Mouse (Mus musculus) liver, embryonic 14.5 days (tissue): ENCODE measurements around the gene Naa40. TPM values are rescaled to one million over a fixed set of nuclear protein-coding genes. Genes with fewer than 3 reads are reported as not detected.

ENCODE experiments used
- ATAC-seq: fragments of 200-750 bp; cut with Nextera tagmentation; 2 replicates; pipeline ENCODE4 v1.8.0; 2017; ENCODE audit warnings: moderate number of reproducible peaks, mild to moderate bottlenecking, moderate library complexity; ENCODE audit not compliant: insufficient read depth
- DNase-seq, 3 experiments: peaks; one replicate each; pipeline ENCODE4 v3.0.0-alpha.2; 2012 to 2013; ENCODE audit warnings: low read depth in 3 of 3, low spot score in 3 of 3
- H3K27ac ChIP-seq: fragments of 300-500 bp; sonication (generic); 2 replicates; pipeline ENCODE4 v1.5.1; 2014; ENCODE audit warnings: moderate library complexity, mild to moderate bottlenecking, control low read depth, inconsistent platforms
- H3K27me3 ChIP-seq: fragments of 300-500 bp; sonication (generic); 2 replicates; pipeline ENCODE4 v1.6.1; 2014; ENCODE audit warnings: mild to moderate bottlenecking, low read length, moderate library complexity; ENCODE audit not compliant: control insufficient read depth, insufficient read depth
- H3K36me3 ChIP-seq: fragments of 300-500 bp; sonication (generic); replicated peaks from 2 replicates; pipeline ENCODE4 v1.6.1; 2014; ENCODE audit warnings: low read depth; ENCODE audit not compliant: control insufficient read depth, insufficient read depth
- H3K4me1 ChIP-seq, 2 experiments: fragments of 200-500 bp in 1 of 2; fragments of 300-500 bp in 1 of 2; sonication (generic) in 1 of 2; replicated peaks; 2 replicates each; pipeline ENCODE4 v1.6.1; 2012 to 2014; ENCODE audit warnings: antibody characterized with exemption in 1 of 2, inconsistent platforms in 1 of 2, low read length in 1 of 2; ENCODE audit not compliant: control insufficient read depth in 2 of 2, insufficient read depth in 2 of 2
- H3K4me2 ChIP-seq: fragments of 300-500 bp; sonication (generic); 2 replicates; pipeline ENCODE4 v1.6.1; 2014; ENCODE audit warnings: low read depth, mild to moderate bottlenecking, control low read depth, moderate library complexity
- H3K4me3 ChIP-seq, 2 experiments: fragments of 200-500 bp in 1 of 2; fragments of 300-500 bp in 1 of 2; sonication (generic) in 1 of 2; 2 replicates each; pipeline ENCODE4 v1.5.1; 2012 to 2014; ENCODE audit warnings: low read depth in 2 of 2, low read length in 2 of 2, mild to moderate bottlenecking in 2 of 2, control low read depth in 1 of 2, inconsistent platforms in 1 of 2, moderate library complexity in 1 of 2; ENCODE audit not compliant: insufficient read depth in 1 of 2
- H3K9ac ChIP-seq: fragments of 300-500 bp; sonication (generic); replicated peaks from 2 replicates; pipeline ENCODE4 v1.6.1; 2014; ENCODE audit warnings: mild to moderate bottlenecking, control low read depth, moderate library complexity
- H3K9me3 ChIP-seq: fragments of 300-500 bp; sonication (generic); 2 replicates; pipeline ENCODE4 v1.6.1; 2016; ENCODE audit warnings: low read length, mixed read lengths; ENCODE audit not compliant: control insufficient read depth
- CTCF ChIP-seq: IDR thresholded peaks from 2 replicates; pipeline ENCODE4 v1.5.1; 2016; ENCODE audit warnings: antibody characterized with exemption, low read depth, control low read depth
- EP300 ChIP-seq: IDR thresholded peaks from 2 replicates; pipeline ENCODE4 v1.6.1; 2016; ENCODE audit warnings: antibody characterized with exemption, low read depth
- WGBS: fragments of 180-500 bp; shearing (Covaris S2); extraction: QIAGEN DNeasy Blood & Tissue Kit; methylation state at CpG from one replicate; pipeline ENCODE4 v1.1.7; 2014; ENCODE audit not compliant: insufficient replicate concordance; 5-methylcytosine and 5-hydroxymethylcytosine counted together
- polyA plus RNA-seq, 2 experiments: library from polyadenylated mRNA; depleted of rRNA in 1 of 2; stranded (reverse) in 1 of 2; unstranded in 1 of 2; fragments of >200 nt; fragmentation: Nextera tagmentation in 1 of 2; extraction: Ambion mirVana in 1 of 2; gene quantifications; 2 replicates each; pipeline versions ENCODE4 v1.2.1 to v1.2.3; 2012 to 2014

Naa40 gene
- polyA plus RNA-seq, 2 experiments, result 18.0 to 23.1 TPM

- no peaks in the 10 kb centered on the region; the same call in 1 of the 2 replicates for H3K36me3 ChIP-seq
- H3K27ac ChIP-seq, result no peak overlapping the region
- H3K4me2 ChIP-seq, result no peak overlapping the region
- no peaks in the 10 kb centered on the region for H3K4me1 ChIP-seq
- H3K27me3 ChIP-seq, result no peaks in the 10 kb centered on the region
- DNase-seq (no peak), ATAC-seq (no peak)
- H3K9ac ChIP-seq, result no peak overlapping the region
- 56% methylated on average over 7 of the region's 7 CpGs for WGBS
- H3K9me3 ChIP-seq, result no peaks in the 10 kb centered on the region
- no peak overlapping the region for H3K4me3 ChIP-seq
- no peak for TF ChIP-seq EP300
- no peak for TF ChIP-seq CTCF
Measured at GRCm38 (mm10) chr19:7275131-7275789, 34.3 kb upstream of the Naa40 start.

GRCm38 (mm10) chr19:7274326-7274990 is 33.5 kb upstream of the Naa40 start:
- Histone ChIP-seq H3K27ac (no peak overlapping the region), H3K9me3 (no peaks in the 10 kb centered on the region), H3K36me3 (no peaks in the 10 kb centered on the region), H3K9ac (no peak overlapping the region), H3K27me3 (no peaks in the 10 kb centered on the region; the same call in 1 of the 2 replicates), H3K4me3 (no peak overlapping the region), H3K4me2 (no peak overlapping the region), H3K4me1 (no peaks in the 10 kb centered on the region)
- WGBS, result 80% methylated on average over 13 of the region's 13 CpGs
- ATAC-seq (no peak), DNase-seq (no peak)
- TF ChIP-seq CTCF (no peak), EP300 (no peak)

DNA sequence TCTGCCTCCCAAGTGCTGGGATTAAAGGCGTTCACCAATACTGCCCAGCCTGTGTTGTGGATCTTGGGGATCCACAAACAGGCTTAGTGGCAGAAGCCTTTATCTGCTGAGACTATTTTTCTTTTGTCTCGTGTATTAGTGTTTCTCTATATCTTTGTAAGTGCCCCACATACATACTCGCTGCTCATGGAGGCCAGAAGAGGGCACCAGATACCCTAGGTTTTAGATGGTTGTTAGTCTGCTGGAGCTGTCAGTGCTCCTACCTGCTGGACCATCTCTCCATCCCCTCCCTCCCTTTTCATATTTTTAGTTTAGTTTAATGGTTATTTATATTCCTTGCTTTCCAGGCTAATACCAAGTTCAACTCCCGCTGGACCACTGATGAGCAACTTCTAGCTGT is 32.5 kb upstream of the Naa40 start:
- H3K36me3 ChIP-seq, result no peaks in the 10 kb centered on the region
- H3K27ac ChIP-seq, result no peak overlapping the region
- DNase-seq, result no peak
- WGBS, result 67% methylated on average over 4 of the region's 4 CpGs
- no peak overlapping the region for H3K4me2 ChIP-seq
- ATAC-seq, result no peak
- H3K27me3 ChIP-seq, result peaks cover 3% of the 10 kb centered on the region
- H3K9me3 ChIP-seq, result no peaks in the 10 kb centered on the region
- no peak overlapping the region for H3K9ac ChIP-seq
- H3K4me1 ChIP-seq, result no peaks in the 10 kb centered on the region
- TF ChIP-seq EP300 (no peak), CTCF (peak; percentile 53)
- no peak overlapping the region for H3K4me3 ChIP-seq

GRCm38 (mm10) chr19:7269290-7270044 is 28.5 kb upstream of the Naa40 start:
- Histone ChIP-seq H3K9ac (no peak overlapping the region), H3K9me3 (no peaks in the 10 kb centered on the region), H3K27ac (no peak overlapping the region), H3K27me3 (peaks cover 15% of the 10 kb centered on the region), H3K36me3 (no peaks in the 10 kb centered on the region), H3K4me2 (peak overlapping the region; percentile 66), H3K4me1 (peaks cover 0 to 3% of the 10 kb centered on the region in 2 experiments; a peak in 1 of 4 replicates), H3K4me3 (peak overlapping the region; percentile 51 to 61; a peak in 3 of 4 replicates)
- DNase-seq, result no peak
- ATAC-seq, result no peak
- WGBS, result 27% methylated on average over 11 of the region's 11 CpGs
- TF ChIP-seq CTCF (no peak), EP300 (no peak)

DNA sequence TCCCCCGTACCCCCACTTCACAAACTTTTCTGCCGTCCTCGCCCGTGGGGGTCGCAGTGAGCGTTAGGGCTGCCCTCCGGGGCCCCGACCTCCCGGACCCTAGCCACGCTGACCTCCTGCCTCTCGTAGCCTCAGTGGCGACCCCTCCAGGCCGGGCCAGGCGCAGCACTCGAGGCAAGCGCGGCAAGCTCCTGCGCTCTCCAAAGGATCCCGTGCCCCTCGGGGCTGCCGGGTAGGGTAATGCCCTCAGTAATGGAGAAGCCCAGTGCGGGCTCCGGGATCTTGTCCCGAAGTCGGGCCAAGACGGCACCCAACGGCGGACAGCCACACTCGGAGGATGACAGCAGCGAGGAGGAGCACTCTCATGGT is 27.7 kb upstream of the Naa40 start:
- ATAC-seq (peak; percentile 28; the same call in 1 of the 2 replicates), DNase-seq (peak in 2 of 3 experiments; percentile 26 to 44)
- peak overlapping the region; percentile 51 to 61 for H3K4me3 ChIP-seq
- peaks cover 15% of the 10 kb centered on the region for H3K27me3 ChIP-seq
- peak overlapping the region; percentile 66 for H3K4me2 ChIP-seq
- 0 out of 2 replicates have a peak overlapping the region, but pooled peaks have one; percentile 7 for H3K9ac ChIP-seq
- peaks cover 0 to 3% of the 10 kb centered on the region in 2 experiments; a peak in 1 of 4 replicates for H3K4me1 ChIP-seq
- H3K27ac ChIP-seq, result no peak overlapping the region
- peak; percentile 76 for TF ChIP-seq CTCF
- no peak for TF ChIP-seq EP300
- no peaks in the 10 kb centered on the region for H3K36me3 ChIP-seq
- under 1% methylated on average over 30 of the region's 30 CpGs for WGBS
- H3K9me3 ChIP-seq, result no peaks in the 10 kb centered on the region
